Mouse (Mus musculus): ENCODE results near the gene Psmg3.

Gene Psmg3

DNA sequence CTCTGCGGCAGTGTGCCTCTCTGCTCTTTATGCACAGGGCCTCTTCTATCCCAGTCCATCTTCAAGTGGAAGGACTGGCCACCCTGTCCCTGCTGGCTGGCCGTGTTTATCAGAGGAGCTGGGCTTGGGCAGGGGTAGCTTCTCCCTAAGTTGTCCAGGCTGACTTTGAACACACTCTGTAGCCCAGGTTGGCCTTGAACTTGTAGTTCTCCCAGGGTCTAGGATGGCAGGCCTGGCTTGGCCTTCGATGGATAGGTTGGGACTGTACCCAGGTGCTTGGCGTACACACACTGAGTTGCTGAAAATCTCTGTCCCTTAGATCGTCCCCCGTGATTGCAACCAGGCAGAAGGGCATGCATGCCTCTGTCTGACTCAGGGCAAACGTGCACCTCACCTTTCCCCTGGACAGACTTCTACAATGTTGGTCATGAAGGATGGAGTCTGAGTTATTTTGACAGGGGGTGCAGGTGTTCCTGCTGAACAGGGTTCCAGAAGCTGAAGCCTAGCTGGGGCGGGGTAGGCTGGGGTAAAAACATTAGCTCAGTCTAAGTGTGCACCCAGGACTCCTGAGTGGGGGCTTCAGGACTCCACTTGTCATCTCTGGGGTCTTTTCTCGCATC, 30.6 kb downstream of the Psmg3 start:
- in situ Hi-C loops (cut with MboI, MseI) = loop anchor here (25.0 kb wide), 1 partner anchor 1634 kb away; the partner anchor contains the start of genes Ap4m1, Cops6, Mcm7 and Zfp113

DNA sequence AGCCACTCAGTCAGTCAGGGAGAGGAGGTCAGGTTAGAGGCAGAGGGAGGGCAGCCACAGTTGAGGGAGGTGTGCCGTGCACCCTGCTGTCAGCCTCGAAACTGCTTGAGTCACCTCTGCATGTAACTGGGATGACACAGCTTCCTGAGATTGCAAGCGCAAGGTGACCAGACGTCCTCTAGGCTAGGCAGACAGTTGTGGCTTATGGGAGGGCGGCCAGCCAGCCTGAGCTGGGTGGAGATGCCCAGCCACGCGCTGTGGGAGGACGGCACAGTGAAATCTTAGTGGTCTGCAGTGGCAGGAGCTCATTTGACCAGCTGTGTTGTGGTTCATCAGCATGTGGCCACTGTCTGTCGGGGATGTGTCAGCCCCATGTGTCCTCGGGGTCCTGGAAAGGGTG, 31.7 kb downstream of the Psmg3 start:
- in situ Hi-C loops (cut with MboI, MseI) = loop anchor here (25.0 kb wide), 1 partner anchor 1633 kb away; the partner anchor contains the start of genes Ap4m1, Cops6, Mcm7 and Zfp113

DNA sequence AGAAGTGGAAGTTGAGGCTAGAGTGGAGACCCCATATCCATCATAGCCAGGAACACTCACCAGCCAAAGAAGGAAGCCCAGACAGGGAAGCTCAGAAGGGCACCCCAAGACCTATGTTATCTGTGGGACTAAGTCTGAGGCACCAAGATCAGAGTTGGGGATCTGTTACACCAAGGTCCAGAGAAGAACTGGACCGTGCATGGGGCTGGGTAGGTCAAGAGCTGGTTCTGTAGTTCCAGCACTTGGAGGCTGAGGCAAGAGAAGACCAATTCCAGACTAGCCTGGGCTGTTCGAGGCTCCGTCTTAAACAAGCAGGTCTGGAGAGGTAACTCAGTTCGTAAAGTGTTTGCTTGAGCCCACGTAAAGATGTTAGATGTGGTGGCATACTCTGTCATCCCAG, 32.5 kb downstream of the Psmg3 start:
- in situ Hi-C loops (cut with MboI, MseI) = loop anchor here (25.0 kb wide), 1 partner anchor 1632 kb away; the partner anchor contains the start of genes Ap4m1, Cops6, Mcm7 and Zfp113

DNA sequence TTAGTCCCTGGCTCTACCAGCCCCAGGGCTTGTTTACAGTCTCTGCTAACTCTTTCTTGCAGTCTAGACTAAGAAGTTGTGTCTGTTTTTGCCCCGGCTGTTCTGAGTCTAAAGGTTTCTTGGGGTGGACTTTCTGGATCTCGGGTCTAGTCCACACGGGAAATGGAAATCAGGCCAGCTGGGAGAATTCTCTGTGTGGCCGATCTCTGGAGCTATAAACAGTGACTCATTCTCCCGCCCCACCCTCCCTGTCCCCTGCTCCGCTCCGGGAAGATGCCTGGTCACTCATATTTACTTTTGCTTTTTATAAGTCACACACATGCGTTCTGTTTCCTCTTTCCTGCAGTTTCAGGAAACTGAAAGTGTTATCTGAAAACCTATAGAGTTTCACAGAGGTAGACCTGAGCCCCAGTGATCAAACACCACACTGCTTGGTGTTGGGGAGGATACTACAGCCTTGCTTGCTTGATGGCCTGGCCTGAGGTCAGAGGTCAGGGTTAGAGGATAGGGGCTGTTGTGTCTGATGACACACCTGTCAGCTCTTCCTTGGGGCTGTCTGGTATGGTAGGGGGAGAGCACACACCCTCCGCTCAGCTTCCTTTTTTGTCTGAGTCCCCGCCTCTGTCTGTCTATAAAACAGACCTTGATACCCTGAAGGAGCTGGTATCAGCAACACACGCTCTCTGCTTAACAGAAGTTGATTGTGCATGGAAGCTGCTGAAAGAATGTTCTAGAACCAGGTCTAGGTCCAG, 33.2 kb downstream of the Psmg3 start:
- in situ Hi-C loops (cut with MboI, MseI) = loop anchor here (25.0 kb wide), 1 partner anchor 1631 kb away; the partner anchor contains the start of genes Ap4m1, Cops6, Mcm7 and Zfp113

DNA sequence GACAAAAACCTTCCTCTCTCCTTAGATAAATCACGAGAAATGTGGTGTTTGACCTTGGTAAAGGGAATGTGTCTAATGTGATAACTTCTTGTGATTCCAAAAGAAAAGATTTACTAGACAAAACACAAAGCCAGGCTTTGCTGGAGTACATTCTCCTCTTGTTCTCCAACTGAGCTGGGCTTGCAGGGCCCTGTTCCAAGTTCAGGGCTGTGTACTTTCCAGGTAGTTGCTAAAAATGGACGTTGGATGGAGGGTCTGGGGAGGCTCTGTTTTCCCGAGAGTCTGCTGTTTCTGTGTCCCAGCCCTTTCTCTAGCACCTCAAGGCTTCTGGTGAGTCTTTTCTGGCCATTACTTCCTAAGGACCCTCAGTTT, 33.7 kb downstream of the Psmg3 start:
- in situ Hi-C loops (cut with MboI, MseI) = loop anchor here (25.0 kb wide), 1 partner anchor 1631 kb away; the partner anchor contains the start of genes Ap4m1, Cops6, Mcm7 and Zfp113

DNA sequence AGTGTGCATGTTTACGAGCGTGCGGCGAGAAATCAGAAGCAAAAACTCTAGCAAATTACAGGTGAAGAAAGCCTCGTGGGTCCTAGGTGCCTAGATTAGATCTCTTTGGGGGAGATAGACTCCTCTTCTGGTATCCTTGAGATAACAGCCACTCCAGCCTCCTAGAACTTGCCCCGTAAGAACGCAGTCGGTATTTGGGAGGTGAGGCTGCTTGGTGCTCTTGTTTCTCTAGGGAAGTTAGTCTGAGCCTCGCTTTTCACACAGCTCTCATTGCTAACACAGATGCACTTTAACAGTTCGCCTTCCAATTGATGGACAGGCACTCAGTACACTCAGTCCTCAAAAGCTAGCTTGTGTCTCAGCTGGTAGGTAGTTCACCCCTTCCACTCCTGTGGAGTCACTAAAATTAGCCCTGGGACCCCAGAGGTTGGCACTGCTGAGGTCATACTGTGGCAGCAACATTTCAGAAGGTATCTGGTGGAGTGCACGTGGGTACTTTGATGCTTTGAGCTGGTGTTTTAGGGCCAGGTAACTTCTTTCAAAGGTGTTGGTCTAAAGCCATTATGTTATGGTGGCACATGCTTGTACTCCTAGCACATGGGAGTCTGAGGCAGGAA, 34.4 kb downstream of the Psmg3 start:
- in situ Hi-C loops (cut with MboI, MseI) = loop anchor here (25.0 kb wide), 1 partner anchor 1630 kb away; the partner anchor contains the start of genes Ap4m1, Cops6, Mcm7 and Zfp113

DNA sequence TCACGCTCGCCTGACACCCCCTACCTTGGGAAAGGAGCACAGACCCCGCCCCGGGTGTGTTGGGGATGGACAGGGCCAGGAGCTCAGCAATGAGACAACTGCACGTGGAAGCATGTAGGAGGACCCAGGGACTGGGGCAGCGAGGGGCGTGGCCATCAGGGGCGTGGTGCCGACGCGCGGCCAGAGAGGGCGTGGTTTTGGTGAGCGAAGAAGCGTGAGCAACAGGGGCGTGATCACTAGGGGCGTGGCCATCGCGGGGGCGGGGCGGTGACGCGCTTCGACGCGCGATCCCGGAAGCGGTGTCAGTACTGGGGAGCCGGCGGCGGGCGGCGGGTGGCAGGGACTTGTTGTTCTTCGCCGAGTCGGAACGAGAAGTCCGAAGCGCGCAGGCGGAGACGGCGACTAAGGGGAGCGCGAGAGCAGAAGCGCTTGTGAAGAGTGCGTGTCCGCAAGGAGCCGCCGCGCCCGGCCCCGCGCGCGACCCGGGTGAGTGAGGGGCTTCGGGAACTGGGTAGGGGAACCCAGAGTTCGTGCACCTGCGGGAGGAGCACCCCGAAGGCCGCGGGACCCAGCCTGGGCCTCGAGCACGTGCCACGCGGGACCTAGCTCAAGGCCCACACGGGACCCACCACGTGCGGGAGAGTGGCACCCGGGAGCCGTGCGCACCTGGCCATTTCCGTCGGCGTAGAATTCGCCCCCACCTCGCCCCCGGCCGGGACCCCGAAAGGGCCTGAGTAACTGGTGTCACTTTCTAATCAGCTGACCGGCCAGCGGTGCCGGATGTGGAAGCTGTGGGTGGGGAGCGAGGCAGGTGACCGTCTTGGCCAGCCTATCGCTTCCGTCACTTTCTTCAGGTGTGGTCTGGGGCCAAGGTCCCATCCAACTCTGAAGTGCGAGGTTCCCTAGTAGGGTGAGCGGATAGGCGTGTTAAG, 35.2 kb downstream of the Psmg3 start, which contains the start of gene Mafk:
Gene Mafk, plus strand, starts transcription at position 287 of the 932 bp plus-strand sequence.
- in situ Hi-C loops (cut with MboI, MseI) = loop anchor here (25.0 kb wide), 1 partner anchor 1629 kb away; the partner anchor contains the start of genes Ap4m1, Cops6, Mcm7 and Zfp113

DNA sequence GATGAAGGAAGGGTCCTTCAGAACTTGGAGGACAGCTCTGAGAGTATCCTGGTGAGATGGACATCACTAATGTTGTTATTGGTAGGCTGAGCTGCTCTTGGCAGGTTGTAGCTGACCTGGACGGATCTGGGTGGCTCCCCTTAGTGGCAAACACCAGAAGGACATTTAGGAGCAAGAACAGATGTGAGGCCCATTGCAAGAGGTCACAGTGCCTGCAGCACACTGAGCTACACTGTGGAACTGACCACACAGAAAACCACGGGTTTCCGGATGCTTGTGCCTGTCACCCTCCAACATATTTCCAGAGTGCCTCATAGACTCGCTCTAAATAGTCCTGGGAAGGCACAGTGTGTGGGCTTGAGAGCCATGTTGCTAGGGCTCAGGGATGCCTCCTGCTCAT, 37.2 kb downstream of the Psmg3 start:
- in situ Hi-C loops (cut with MboI, MseI) = loop anchor here (25.0 kb wide), 1 partner anchor 1627 kb away; the partner anchor contains the start of genes Ap4m1, Cops6, Mcm7 and Zfp113

DNA sequence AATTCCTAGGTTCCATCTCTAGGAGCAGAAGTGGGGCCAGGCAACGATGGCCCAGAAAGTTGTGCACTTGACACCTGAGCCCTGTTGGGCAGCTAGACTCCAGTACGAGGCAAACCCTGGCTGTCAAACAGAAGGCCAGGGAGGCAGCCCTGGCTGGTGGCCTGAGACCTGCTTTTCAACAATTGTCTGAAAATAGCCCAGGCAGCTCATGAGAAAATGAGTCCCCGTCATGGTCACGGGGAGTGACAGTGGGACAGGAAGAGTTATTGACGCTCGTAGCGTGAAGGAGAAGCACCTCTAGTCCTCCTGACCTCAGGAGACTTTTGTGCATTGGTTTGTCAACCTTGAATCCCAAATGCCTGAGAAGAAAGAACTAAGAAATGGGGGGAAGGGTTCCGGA, 45.3 kb downstream of the Psmg3 start:
- in situ Hi-C loops (cut with MboI, MseI) = loop anchor here (25.0 kb wide), 1 partner anchor 1619 kb away; the partner anchor contains the start of genes Ap4m1, Cops6, Mcm7 and Zfp113

DNA sequence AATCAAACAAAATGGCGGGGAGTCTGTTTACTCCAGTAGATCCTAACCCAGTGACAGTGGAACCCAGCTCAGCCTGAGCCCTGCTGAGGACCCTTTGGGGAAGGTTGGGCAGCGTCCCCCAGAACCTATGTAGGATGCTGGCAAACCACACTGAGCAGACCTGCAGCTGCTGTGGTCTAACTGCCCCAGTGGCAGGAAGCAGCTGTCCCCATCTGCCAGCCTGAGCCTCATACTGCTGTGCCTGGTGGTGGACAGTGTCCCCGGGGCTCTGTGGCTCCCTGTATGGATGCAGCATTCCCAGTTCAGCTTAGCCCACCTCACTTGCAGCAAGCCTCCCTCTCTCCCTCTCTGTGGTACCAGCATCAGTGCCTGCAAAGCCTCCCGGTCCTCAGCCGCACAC, 49.7 kb downstream of the Psmg3 start:
- in situ Hi-C loops (cut with MboI, MseI) = loop anchor here (10.0 to 25.0 kb wide), 2 partner anchors 1512 to 1615 kb away; partner anchors contain the start of genes Ap4m1, BC037034, Cops6 and Mcm7

DNA sequence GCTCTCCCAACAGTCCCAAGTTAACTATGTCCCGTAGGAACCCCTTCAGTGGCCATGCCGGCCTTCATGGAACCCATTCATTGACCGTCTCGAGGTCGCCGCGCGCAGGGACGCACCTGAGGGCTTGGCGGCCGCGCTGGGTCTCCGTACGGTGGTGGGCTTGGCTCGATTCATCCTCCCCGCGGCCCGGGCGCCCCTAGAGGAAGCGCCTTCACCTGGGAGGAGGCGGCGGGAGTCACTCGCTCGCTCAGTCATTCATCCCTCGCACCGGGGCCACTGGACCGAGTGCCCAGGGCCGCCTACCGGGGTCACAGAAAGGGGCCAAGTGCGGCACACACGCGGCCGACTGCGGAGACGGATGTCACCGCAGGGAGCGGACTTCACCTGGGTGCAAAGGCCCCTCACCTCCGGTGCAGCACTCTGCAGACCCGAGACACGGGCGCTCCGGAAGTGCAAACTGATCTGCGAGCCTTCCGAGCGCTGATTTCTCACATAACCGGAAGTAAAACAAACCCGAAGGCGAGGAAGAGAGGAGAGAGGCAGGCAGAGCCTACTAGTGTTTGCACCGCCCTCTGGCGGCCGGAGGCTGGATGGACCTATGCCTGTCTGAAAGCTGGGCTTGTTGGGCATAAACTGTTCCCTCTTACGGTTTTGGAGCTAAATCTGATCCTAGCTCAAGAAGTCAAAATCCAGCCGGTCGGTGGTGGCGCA, 51.3 kb downstream of the Psmg3 start, which contains the start of gene Ints1:
Gene Ints1, minus strand, starts transcription at position 459 of the 711 bp plus-strand sequence.
- in situ Hi-C loops (cut with MboI, MseI) = loop anchor here (10.0 to 25.0 kb wide), 2 partner anchors 1511 to 1613 kb away; partner anchors contain the start of genes Ap4m1, BC037034, Cops6 and Mcm7
